Mouse (Mus musculus) hindbrain, embryonic 10.5 days (tissue): ENCODE measurements around the gene Lsm7. TPM values are rescaled to one million over a fixed set of nuclear protein-coding genes. Genes with fewer than 3 reads are reported as not detected.

Source experiments
- DNase-seq: peaks from one replicate; pipeline ENCODE4 v3.0.0-alpha.2; 2017; ENCODE audit warnings: low spot score
- H3K27ac ChIP-seq: fragments of 300-500 bp; sonication (generic); 2 replicates; pipeline ENCODE4 v1.5.1; 2016; ENCODE audit warnings: mild to moderate bottlenecking, moderate library complexity
- H3K27me3 ChIP-seq: fragments of 300-500 bp; sonication (generic); 2 replicates; pipeline ENCODE4 v1.6.1; 2016; ENCODE audit warnings: mild to moderate bottlenecking; ENCODE audit not compliant: poor library complexity, insufficient read depth, severe bottlenecking
- H3K36me3 ChIP-seq: fragments of 300-500 bp; sonication (generic); 2 replicates; pipeline ENCODE4 v1.6.1; 2016; ENCODE audit warnings: mild to moderate bottlenecking, moderate library complexity
- H3K4me1 ChIP-seq: fragments of 300-500 bp; sonication (generic); replicated peaks from 2 replicates; pipeline ENCODE4 v1.6.1; 2016; ENCODE audit warnings: mild to moderate bottlenecking
- H3K4me3 ChIP-seq: fragments of 300-500 bp; sonication (generic); 2 replicates; pipeline ENCODE4 v1.5.1; 2016; ENCODE audit warnings: mild to moderate bottlenecking, moderate library complexity
- H3K9me3 ChIP-seq: fragments of 300-500 bp; sonication (generic); 2 replicates; pipeline ENCODE4 v1.6.1; 2016; ENCODE audit warnings: mild to moderate bottlenecking, moderate library complexity
- WGBS: fragments of 180-500 bp; shearing (Covaris S2); methylation state at CpG from one replicate; pipeline ENCODE4 v1.1.7; 2016; 5-methylcytosine and 5-hydroxymethylcytosine counted together
- microRNA counts: library from miRNA; unstranded; fragments of <30 nt; microRNA quantifications from one replicate; lab custom pipeline; 2017
- polyA plus RNA-seq: library from polyadenylated mRNA; unstranded; fragments of >200 nt; fragmentation: Nextera tagmentation; extraction: Ambion mirVana; gene quantifications from 2 replicates; pipeline ENCODE4 v1.2.1, GENCODE M21; 2016

Lsm7 gene
- polyA plus RNA-seq, 1 experiment from 2014 or later: 327 TPM

DNA sequence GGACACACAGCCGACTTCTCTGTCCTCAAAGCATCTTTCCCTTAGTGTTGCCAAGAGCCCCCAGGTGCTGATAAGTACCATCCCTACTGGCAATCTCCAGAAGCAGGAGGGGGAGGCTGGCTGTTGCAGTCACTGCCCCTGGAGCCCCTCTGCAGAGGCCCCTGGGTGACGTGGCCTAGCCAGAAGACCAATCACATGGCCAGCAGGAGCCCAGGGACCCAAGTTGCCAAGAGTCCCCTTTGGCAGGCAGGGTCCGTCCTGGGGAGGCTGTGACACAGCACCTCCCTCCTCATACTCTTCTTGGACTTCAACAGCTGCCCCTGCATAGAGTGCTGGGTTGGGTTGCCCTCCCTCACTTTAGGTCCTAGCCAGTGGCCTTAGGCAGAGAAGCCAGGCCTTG lies 52.0 kb downstream of the Lsm7 start:
- Histone ChIP-seq H3K4me3 (no peak overlapping the region; the same call in 1 of the 2 replicates), H3K27me3 (peaks cover 28% of the 10 kb centered on the region), H3K9me3 (no peaks in the 10 kb centered on the region), H3K4me1 (peaks cover 44% of the 10 kb centered on the region), H3K36me3 (peaks cover 64% of the 10 kb centered on the region), H3K27ac (no peak overlapping the region)
- DNase-seq: no peak
- WGBS: 85% methylated on average over 3 of the region's 3 CpGs

MicroRNA genes within 50 kb of the gene (microRNA counts, 519-probe panel; counts per million panel counts)
- microRNA mmu-miR-1982 (lab: Ali Mortazavi, UCI): 1,255 counts per million, percentile 77 among the panel's probes with 10 or more counts

Other genes starting within 250 kb of the Lsm7 start
- gene Gm49322, start 249.2 kb downstream of the Lsm7 start, polyA plus RNA-seq: 4.6 and 5.5 TPM in 2 replicates
- gene Csnk1g2, start 232.4 kb downstream of the Lsm7 start, polyA plus RNA-seq: 169 and 180 TPM in 2 replicates
- gene Btbd2, start 198.1 kb downstream of the Lsm7 start, polyA plus RNA-seq: 77.0 and 77.1 TPM in 2 replicates
- 93.2 and 97.8 TPM in 2 replicates for gene Mknk2, start 177.1 kb downstream of the Lsm7 start, polyA plus RNA-seq
- gene Mob3a, start 153.2 kb downstream of the Lsm7 start, polyA plus RNA-seq: 68.8 and 77.2 TPM in 2 replicates
- gene Izumo4, start 153.0 kb downstream of the Lsm7 start, polyA plus RNA-seq: 13.7 and 18.7 TPM in 2 replicates
- 59.9 and 65.8 TPM in 2 replicates for gene Ap3d1, start 112.9 kb downstream of the Lsm7 start, polyA plus RNA-seq
- 20.3 and 22.8 TPM in 2 replicates for gene Dot1l, start 100.0 kb downstream of the Lsm7 start, polyA plus RNA-seq
- 109 and 119 TPM in 2 replicates for gene Sf3a2, start 57.0 kb downstream of the Lsm7 start, polyA plus RNA-seq
- gene Plekhj1, start 56.6 kb downstream of the Lsm7 start, polyA plus RNA-seq: 189 and 192 TPM in 2 replicates
- 0.12 and 0.16 TPM in 2 replicates for gene Amh, start 50.0 kb downstream of the Lsm7 start, polyA plus RNA-seq
- 0.65 and 0.68 TPM in 2 replicates for gene Jsrp1, start 41.7 kb downstream of the Lsm7 start, polyA plus RNA-seq
- 2,287 and 2,328 TPM in 2 replicates for gene Oaz1, start 28.6 kb downstream of the Lsm7 start, polyA plus RNA-seq
- gene Lingo3, start 11.2 kb downstream of the Lsm7 start, polyA plus RNA-seq: 0.61 and 0.93 TPM in 2 replicates
- gene Sppl2b, start 66 bp upstream of the Lsm7 start, polyA plus RNA-seq: 46.3 and 52.9 TPM in 2 replicates
- 0.04 and 0.14 TPM in 2 replicates for gene Tmprss9, start 16.6 kb upstream of the Lsm7 start, polyA plus RNA-seq
- 374 and 391 TPM in 2 replicates for gene Timm13, start 45.8 kb upstream of the Lsm7 start, polyA plus RNA-seq
- gene Lmnb2, start 63.0 kb upstream of the Lsm7 start, polyA plus RNA-seq: 65.8 and 78.4 TPM in 2 replicates
- gene Gadd45b, start 74.9 kb upstream of the Lsm7 start, polyA plus RNA-seq: 9.8 and 11.8 TPM in 2 replicates
- 7.1 and 8.6 TPM in 2 replicates for gene Gng7, start 159.7 kb upstream of the Lsm7 start, polyA plus RNA-seq
- gene Diras1, start 170.5 kb upstream of the Lsm7 start, polyA plus RNA-seq: 4.6 and 9.8 TPM in 2 replicates
- gene Slc39a3, start 182.2 kb upstream of the Lsm7 start, polyA plus RNA-seq: 16.9 and 26.7 TPM in 2 replicates
- 276 and 320 TPM in 2 replicates for gene Sgta, start 205.0 kb upstream of the Lsm7 start, polyA plus RNA-seq
- 85.4 and 106 TPM in 2 replicates for gene Thop1, start 214.8 kb upstream of the Lsm7 start, polyA plus RNA-seq
- gene Creb3l3, start 243.7 kb upstream of the Lsm7 start, polyA plus RNA-seq: 0.29 and 0.30 TPM in 2 replicates